Mouse (Mus musculus): ENCODE measurements around the gene Nr2c2.

The Nr2c2 gene

GRCm38 (mm10) chr6:92126861-92127468 lies 35.8 kb downstream of the Nr2c2 start:
- no peak for DNase-seq (ENCODE audit: low spot score in 2 of 2)

- no peak for DNase-seq (ENCODE audit: low spot score in 2 of 2)
Measured at GRCm38 (mm10) chr6:92131456-92131855, 40.3 kb downstream of the Nr2c2 start.

- DNase-seq (ENCODE audit: low spot score in 2 of 2) = no peak
Measured at GRCm38 (mm10) chr6:92132021-92132911, 41.1 kb downstream of the Nr2c2 start.

- no peak for DNase-seq (ENCODE audit: low spot score in 2 of 2)
Measured at GRCm38 (mm10) chr6:92133617-92134016, 42.4 kb downstream of the Nr2c2 start.

GRCm38 (mm10) chr6:92136356-92136755 lies 45.2 kb downstream of the Nr2c2 start:
- no peak for DNase-seq (ENCODE audit: low spot score in 2 of 2)

- no peak for DNase-seq (ENCODE audit: low spot score in 2 of 2)
Measured at GRCm38 (mm10) chr6:92145881-92146280, 54.7 kb downstream of the Nr2c2 start.

GRCm38 (mm10) chr6:92153774-92154173 lies 62.6 kb downstream of the Nr2c2 start:
- no peak for DNase-seq (ENCODE audit: low spot score in 2 of 2)

- DNase-seq (ENCODE audit: low spot score in 2 of 2) = no peak
Measured at GRCm38 (mm10) chr6:92158801-92159200, 67.6 kb downstream of the Nr2c2 start.

GRCm38 (mm10) chr6:92162724-92163123 lies 71.5 kb downstream of the Nr2c2 start:
- DNase-seq (ENCODE audit: low spot score in 2 of 2) = no peak

GRCm38 (mm10) chr6:92176450-92176849 lies 85.3 kb downstream of the Nr2c2 start:
- no peak for DNase-seq (ENCODE audit: low spot score in 2 of 2)

GRCm38 (mm10) chr6:92183621-92184131 lies 92.5 kb downstream of the Nr2c2 start, which contains the start of gene Mrps25:
Mrps25 (minus strand) TSS chr6:92184033.
- DNase-seq (ENCODE audit: low spot score in 2 of 2) = peak; percentile 23 to 74

- no peak for DNase-seq (ENCODE audit: low spot score in 2 of 2)
Measured at GRCm38 (mm10) chr6:92184178-92184577, 93.0 kb downstream of the Nr2c2 start.

GRCm38 (mm10) chr6:92199414-92199813 lies 108.2 kb downstream of the Nr2c2 start:
- DNase-seq (ENCODE audit: low spot score in 2 of 2) = no peak

GRCm38 (mm10) chr6:92214055-92214772 lies 123.0 kb downstream of the Nr2c2 start:
- DNase-seq (ENCODE audit: low spot score in 2 of 2) = peak in 1 of 2 experiments; percentile 19

GRCm38 (mm10) chr6:92214773-92215449 lies 123.7 kb downstream of the Nr2c2 start, which contains the start of gene Rbsn:
Rbsn (minus strand) TSS chr6:92214925.
- DNase-seq (ENCODE audit: low spot score in 2 of 2) = peak; percentile 83 to 89

- peak in 1 of 2 experiments; percentile 31 for DNase-seq (ENCODE audit: low spot score in 2 of 2)
Measured at GRCm38 (mm10) chr6:92219445-92219844, 128.3 kb downstream of the Nr2c2 start.

GRCm38 (mm10) chr6:92221604-92222003 lies 130.4 kb downstream of the Nr2c2 start:
- no peak for DNase-seq (ENCODE audit: low spot score in 2 of 2)

GRCm38 (mm10) chr6:92222021-92222420 lies 130.8 kb downstream of the Nr2c2 start:
- no peak for DNase-seq (ENCODE audit: low spot score in 2 of 2)
